Mouse (Mus musculus) intestine, embryonic 16.5 days (tissue): ENCODE measurements around the gene Adamts1. TPM values are rescaled to one million over a fixed set of nuclear protein-coding genes. Genes with fewer than 3 reads are reported as not detected.
A peak's percentile ranks its signal among the peaks of the same experiment; 100 is the strongest.

ENCODE experiments used
- ATAC-seq: fragments of 200-750 bp; cut with Nextera tagmentation; 2 replicates; pipeline ENCODE4 v1.8.0; 2017; ENCODE audit warnings: moderate TSS enrichment, moderate library complexity
- H3K27ac ChIP-seq: fragments of 300-500 bp; sonication (generic); 2 replicates; pipeline ENCODE4 v1.5.1; 2014; ENCODE audit warnings: mild to moderate bottlenecking, low read length
- H3K27me3 ChIP-seq: fragments of 300-500 bp; sonication (generic); replicated peaks from 2 replicates; pipeline ENCODE4 v1.6.1; 2014; ENCODE audit warnings: low read length, control low read depth, mixed read lengths; ENCODE audit not compliant: control insufficient read depth, insufficient read depth
- H3K36me3 ChIP-seq: fragments of 300-500 bp; sonication (generic); 2 replicates; pipeline ENCODE4 v1.6.1; 2014; ENCODE audit warnings: low read length, control low read depth; ENCODE audit not compliant: control insufficient read depth, insufficient read depth
- H3K4me1 ChIP-seq: fragments of 300-500 bp; sonication (generic); 2 replicates; pipeline ENCODE4 v1.6.1; 2014; ENCODE audit warnings: low read length, control low read depth, mixed read lengths; ENCODE audit not compliant: control insufficient read depth, insufficient read depth
- H3K4me2 ChIP-seq: fragments of 300-500 bp; sonication (generic); 2 replicates; pipeline ENCODE4 v1.6.1; 2014; ENCODE audit warnings: low read depth, low read length, control low read depth
- H3K4me3 ChIP-seq: fragments of 300-500 bp; sonication (generic); 2 replicates; pipeline ENCODE4 v1.5.1; 2014; ENCODE audit warnings: mild to moderate bottlenecking, low read length
- H3K9ac ChIP-seq: fragments of 300-500 bp; sonication (generic); 2 replicates; pipeline ENCODE4 v1.6.1; 2014; ENCODE audit warnings: low read depth, low read length
- H3K9me3 ChIP-seq: fragments of 300-500 bp; sonication (generic); 2 replicates; pipeline ENCODE4 v1.6.1; 2016; ENCODE audit warnings: low read length, control low read depth; ENCODE audit not compliant: control insufficient read depth
- WGBS: fragments of 180-500 bp; shearing (Covaris S2); extraction: QIAGEN DNeasy Blood & Tissue Kit; methylation state at CpG from one replicate; pipeline ENCODE4 v1.1.7; 2014; 5-methylcytosine and 5-hydroxymethylcytosine counted together
- polyA plus RNA-seq: library from polyadenylated mRNA; unstranded; fragments of >200 nt; fragmentation: Nextera tagmentation; extraction: Ambion mirVana; gene quantifications from 2 replicates; pipeline ENCODE4 v1.2.1, GENCODE M21; 2015

The Adamts1 gene
- 22.4 TPM in 2 replicates for polyA plus RNA-seq

- ATAC-seq: peak; percentile 68
- Histone ChIP-seq H3K27me3 (no peaks in the 10 kb centered on the region), H3K4me2 (peak within 1 kb of the TSS; percentile 95), H3K4me3 (peak within 1 kb of the TSS; percentile 76), H3K9ac (peak within 1 kb of the TSS; percentile 86), H3K27ac (peak within 1 kb of the TSS; percentile 95), H3K4me1 (peaks cover 8% of the 10 kb centered on the region; the same call in 1 of the 2 replicates), H3K9me3 (no peaks in the 10 kb centered on the region), H3K36me3 (peaks cover 6% of the 10 kb centered on the region)
- WGBS: under 1% methylated on average over 26 of the region's 26 CpGs
Measured at GRCm38 (mm10) chr16:85802954-85803353, at the start of gene Adamts1. TSS of gene Adamts1 (minus strand) at chr16:85803113.

DNA sequence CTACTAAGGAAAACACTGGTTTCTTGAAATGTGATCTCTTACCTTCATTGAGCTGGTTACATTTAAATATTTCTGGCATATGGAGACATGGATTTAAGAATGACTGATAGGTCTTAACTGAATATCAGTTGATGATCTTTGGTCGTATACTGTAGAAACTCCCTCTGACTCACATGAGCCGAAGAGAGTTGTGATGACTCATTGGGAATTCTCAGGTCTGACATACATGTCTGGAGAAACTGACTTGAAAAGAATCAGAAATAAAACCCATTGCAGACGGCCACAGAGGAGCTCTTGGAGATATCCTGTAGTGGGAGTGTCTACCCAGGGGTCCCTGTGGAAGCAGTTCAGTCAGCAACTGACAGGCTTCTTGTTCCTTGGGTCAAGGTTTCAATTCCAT, 24.2 kb upstream of the Adamts1 start:
- no peak overlapping the region for H3K9ac ChIP-seq
- H3K4me2 ChIP-seq: no peak overlapping the region
- no peaks in the 10 kb centered on the region for H3K27me3 ChIP-seq
- H3K36me3 ChIP-seq: no peaks in the 10 kb centered on the region
- H3K4me1 ChIP-seq: no peaks in the 10 kb centered on the region
- H3K4me3 ChIP-seq: no peak overlapping the region
- no peak for ATAC-seq
- H3K9me3 ChIP-seq: no peaks in the 10 kb centered on the region
- WGBS: 71% methylated on average over 3 of the region's 3 CpGs
- H3K27ac ChIP-seq: no peak overlapping the region

GRCm38 (mm10) chr16:85822330-85822916, 19.5 kb upstream of the Adamts1 start:
- no peak overlapping the region for H3K4me3 ChIP-seq
- H3K9me3 ChIP-seq: no peaks in the 10 kb centered on the region
- 71% methylated on average over 5 of the region's 5 CpGs for WGBS
- no peaks in the 10 kb centered on the region for H3K4me1 ChIP-seq
- ATAC-seq: no peak
- no peak overlapping the region for H3K27ac ChIP-seq
- no peaks in the 10 kb centered on the region for H3K27me3 ChIP-seq
- H3K36me3 ChIP-seq: no peaks in the 10 kb centered on the region
- no peak overlapping the region for H3K9ac ChIP-seq
- no peak overlapping the region for H3K4me2 ChIP-seq

DNA sequence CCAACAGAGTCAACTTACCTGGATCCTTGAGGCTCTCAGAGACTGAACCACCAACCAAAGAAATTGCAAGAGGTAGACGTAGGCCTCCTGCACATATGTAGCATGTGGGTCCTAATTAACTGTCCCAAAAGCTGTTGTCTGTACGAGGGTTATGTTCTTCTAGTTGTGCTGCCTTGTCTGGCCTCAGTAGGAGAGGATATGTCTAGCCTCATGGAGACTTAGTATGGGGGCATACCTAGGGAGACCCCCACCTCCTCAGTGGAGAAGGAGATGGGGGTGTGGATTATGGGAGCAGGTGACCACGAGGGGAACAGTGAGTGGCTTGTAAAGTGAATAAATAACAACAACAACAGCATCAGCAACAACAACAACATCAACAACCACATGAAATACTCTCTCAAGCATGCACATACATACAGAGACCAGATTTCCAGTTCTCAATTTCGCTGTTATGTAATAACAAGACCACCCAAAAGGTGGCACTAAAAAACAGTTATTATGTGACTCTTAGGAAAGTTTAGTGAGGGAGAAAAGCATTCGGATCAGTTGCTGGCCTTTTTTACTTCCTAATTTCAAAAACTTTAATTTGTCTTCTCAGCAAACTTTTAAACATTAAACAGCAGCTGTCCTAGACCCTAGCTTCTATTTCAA, 17.0 kb upstream of the Adamts1 start:
- ATAC-seq: no peak
- Histone ChIP-seq H3K4me2 (no peak overlapping the region), H3K4me1 (no peaks in the 10 kb centered on the region), H3K4me3 (no peak overlapping the region), H3K9ac (no peak overlapping the region), H3K9me3 (no peaks in the 10 kb centered on the region), H3K36me3 (no peaks in the 10 kb centered on the region), H3K27me3 (no peaks in the 10 kb centered on the region), H3K27ac (no peak overlapping the region)
- 53% methylated on average over 5 of the region's 5 CpGs for WGBS

DNA sequence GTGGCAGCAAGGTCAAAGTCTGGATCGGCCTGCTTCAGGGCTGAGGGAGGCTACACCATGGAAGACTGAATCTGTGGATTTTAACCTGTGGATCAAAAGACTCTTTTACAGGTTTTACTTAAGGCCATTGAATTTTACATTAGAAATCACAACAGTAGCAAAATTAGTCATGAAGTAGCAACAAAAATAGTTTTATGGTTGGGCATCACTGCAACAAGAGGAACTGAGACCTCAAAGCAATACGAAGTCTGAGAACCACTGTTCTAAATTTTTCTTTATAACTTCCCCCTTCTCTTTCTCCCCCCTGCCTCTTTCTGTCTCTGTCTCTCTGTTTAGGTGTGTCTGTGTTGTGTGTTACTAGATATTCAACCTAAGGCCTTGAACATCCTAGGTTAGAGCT, 11.2 kb upstream of the Adamts1 start:
- Histone ChIP-seq H3K36me3 (no peaks in the 10 kb centered on the region), H3K27ac (no peak overlapping the region), H3K4me3 (no peak overlapping the region), H3K4me2 (no peak overlapping the region), H3K9ac (no peak overlapping the region), H3K4me1 (no peaks in the 10 kb centered on the region), H3K27me3 (no peaks in the 10 kb centered on the region), H3K9me3 (no peaks in the 10 kb centered on the region)
- 90% methylated on average over 2 of the region's 2 CpGs for WGBS
- ATAC-seq: no peak

GRCm38 (mm10) chr16:85807626-85808025, 4.7 kb upstream of the Adamts1 start:
- no peak overlapping the region for H3K4me2 ChIP-seq
- 16% methylated on average over 2 of the region's 2 CpGs for WGBS

DNA sequence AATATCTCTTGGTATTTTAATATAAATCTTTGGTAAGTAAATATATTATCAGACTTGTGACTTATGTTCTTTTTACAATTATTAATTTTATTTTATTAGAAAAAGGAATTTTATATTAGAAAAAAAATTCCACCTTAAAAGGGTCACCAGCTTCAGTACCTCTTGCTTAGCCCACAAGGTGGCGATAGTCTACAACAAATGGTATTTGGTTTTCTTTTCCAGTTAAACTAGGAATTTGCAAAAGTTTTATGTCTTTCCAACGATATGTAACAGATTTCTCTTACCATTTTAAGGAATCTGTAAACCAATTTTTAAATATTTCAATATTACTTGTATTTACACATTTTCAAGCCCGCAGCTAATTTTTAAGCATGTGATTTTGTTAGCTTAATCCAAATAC, 4.2 kb upstream of the Adamts1 start:
- H3K4me2 ChIP-seq: no peak overlapping the region
- WGBS: 19% methylated on average over 3 of the region's 3 CpGs
- no peak for ATAC-seq

More at GRCm38 (mm10) chr16:85807626-85808025, 4.7 kb upstream of the Adamts1 start:
- Histone ChIP-seq H3K4me3 (no peak overlapping the region), H3K9ac (no peak overlapping the region), H3K27me3 (no peaks in the 10 kb centered on the region), H3K4me1 (0 out of 2 replicates have a peak, but pooled peaks cover 4% of the 10 kb centered on the region), H3K36me3 (no peaks in the 10 kb centered on the region), H3K9me3 (no peaks in the 10 kb centered on the region), H3K27ac (no peak overlapping the region)
- no peak for ATAC-seq

GRCm38 (mm10) chr16:85805581-85805980, 2.7 kb upstream of the Adamts1 start:
- 73% methylated on average over 2 of the region's 2 CpGs for whole genome bisulfite sequencing
- no peak overlapping the region for H3K27ac ChIP-seq
- no peaks in the 10 kb centered on the region for H3K9me3 ChIP-seq
- no peak overlapping the region for H3K9ac ChIP-seq
- H3K4me1 ChIP-seq: 0 out of 2 replicates have a peak, but pooled peaks cover 4% of the 10 kb centered on the region
- no peak for ATAC-seq
- no peaks in the 10 kb centered on the region for H3K27me3 ChIP-seq
- H3K4me2 ChIP-seq: no peak overlapping the region
- H3K4me3 ChIP-seq: no peak overlapping the region
- no peaks in the 10 kb centered on the region for H3K36me3 ChIP-seq

More for the DNA sequence above, 4.2 kb upstream of the Adamts1 start:
- Histone ChIP-seq H3K9ac (no peak overlapping the region), H3K27me3 (no peaks in the 10 kb centered on the region), H3K27ac (no peak overlapping the region), H3K4me1 (0 out of 2 replicates have a peak, but pooled peaks cover 4% of the 10 kb centered on the region), H3K36me3 (no peaks in the 10 kb centered on the region), H3K9me3 (no peaks in the 10 kb centered on the region), H3K4me3 (no peak overlapping the region)

DNA sequence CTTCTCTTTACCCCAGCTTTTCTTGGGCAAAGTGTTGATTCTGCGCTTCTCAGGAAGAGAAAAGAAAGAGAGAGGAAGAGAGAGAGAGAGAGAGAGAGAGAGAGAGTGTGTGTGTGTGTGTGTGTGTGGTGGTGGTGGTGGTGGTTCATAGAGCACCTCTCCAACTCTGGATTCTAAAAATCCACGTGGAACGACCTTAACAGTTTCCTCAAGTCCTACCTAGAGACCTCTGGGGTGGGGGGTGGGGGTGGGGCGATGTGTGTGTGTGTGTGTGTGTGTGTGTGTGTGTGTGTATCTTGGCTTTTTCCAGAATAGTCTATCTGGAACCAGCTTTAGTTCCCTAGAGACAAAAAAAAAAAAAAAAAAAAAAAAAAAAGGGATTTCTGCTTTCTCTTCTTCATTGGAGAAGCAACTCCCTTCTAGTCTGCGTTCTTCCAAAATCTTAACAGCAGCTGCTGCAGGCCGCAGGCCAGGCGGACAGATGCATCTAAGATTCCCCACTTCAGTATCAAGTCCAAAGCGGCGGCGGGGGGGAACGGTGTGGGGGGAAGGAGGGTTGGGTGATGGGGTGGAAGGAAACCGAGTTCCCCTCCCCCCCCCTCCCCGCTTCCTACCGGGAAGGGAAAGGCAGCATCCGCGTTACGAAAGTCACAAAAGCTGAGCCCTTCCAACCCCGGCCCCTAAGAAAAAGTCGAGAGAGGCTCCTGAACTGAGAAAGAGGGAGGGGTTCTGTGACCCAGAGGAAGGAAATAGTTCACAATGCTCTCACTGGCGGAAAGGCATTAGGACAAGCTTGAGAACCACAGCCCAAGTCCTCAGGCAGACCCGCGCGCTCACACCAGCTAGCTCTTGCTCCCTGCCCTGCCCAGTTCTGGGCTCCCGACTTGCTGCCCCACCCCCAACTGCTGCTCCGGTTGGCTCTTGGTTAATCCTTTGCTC, 969 bp upstream of the Adamts1 start:
- peaks cover 8% of the 10 kb centered on the region; the same call in 1 of the 2 replicates for H3K4me1 ChIP-seq
- H3K9me3 ChIP-seq: no peaks in the 10 kb centered on the region
- peak; percentile 20 for ATAC-seq
- H3K36me3 ChIP-seq: peaks cover 1% of the 10 kb centered on the region
- H3K27me3 ChIP-seq: no peaks in the 10 kb centered on the region
- H3K4me3 ChIP-seq: peak overlapping the region; percentile 76
- 2% methylated on average over 25 of the region's 25 CpGs for WGBS
- peak overlapping the region; percentile 86 for H3K9ac ChIP-seq
- H3K4me2 ChIP-seq: peak overlapping the region; percentile 95
- H3K27ac ChIP-seq: peak overlapping the region; percentile 95
